Mouse (Mus musculus): ENCODE results near the gene Gstz1.

DNA sequence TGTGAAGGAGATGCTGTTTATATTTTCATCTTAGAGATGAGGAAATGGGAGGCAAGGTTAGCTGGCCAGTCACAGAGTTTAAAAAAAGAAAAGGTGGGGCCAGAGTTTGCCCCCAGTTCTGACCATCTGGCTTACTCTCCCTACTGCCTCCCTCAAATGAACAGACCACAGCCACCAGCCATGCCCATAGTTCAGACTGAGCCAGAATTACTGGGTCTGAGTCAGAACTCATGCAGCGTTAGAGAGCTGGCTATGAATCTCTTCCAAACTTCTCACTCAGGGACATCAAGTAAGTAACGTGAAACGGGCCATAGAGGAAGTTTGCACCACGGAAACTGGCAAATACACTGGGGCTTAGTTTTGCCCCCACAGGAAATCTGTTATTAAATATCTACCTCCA, 42.2 kb upstream of the Gstz1 start:
- TF ChIP-seq CTCF (IDR thresholded peaks at IDR 0.05): no peak
- no peak for TF ChIP-seq EP300 (IDR thresholded peaks at IDR 0.05)

All from lung, postnatal 0 days (tissue).